Mouse (Mus musculus): ENCODE data around the gene Vps13d. TPM values are rescaled to one million over a fixed set of nuclear protein-coding genes. Genes with fewer than 3 reads are reported as not detected.
"Not testable (repeated sequence)": the region's sequence is repeated elsewhere in the genome, so short reads cannot be mapped to it uniquely, and the experiment has no call there.

Gene Vps13d
- polyA plus RNA-seq, 2 experiments from 2014 or later, result 19.0 to 20.6 TPM

- peak; percentile 72 for ATAC-seq
Observed at GRCm38 (mm10) chr4:145210564-145210963, 15.8 kb upstream of the Vps13d start.

GRCm38 (mm10) chr4:145209690-145210088 is 14.9 kb upstream of the Vps13d start:
- ATAC-seq, result no peak

- no peak for ATAC-seq
Observed at GRCm38 (mm10) chr4:145209076-145209689, 14.4 kb upstream of the Vps13d start.

DNA sequence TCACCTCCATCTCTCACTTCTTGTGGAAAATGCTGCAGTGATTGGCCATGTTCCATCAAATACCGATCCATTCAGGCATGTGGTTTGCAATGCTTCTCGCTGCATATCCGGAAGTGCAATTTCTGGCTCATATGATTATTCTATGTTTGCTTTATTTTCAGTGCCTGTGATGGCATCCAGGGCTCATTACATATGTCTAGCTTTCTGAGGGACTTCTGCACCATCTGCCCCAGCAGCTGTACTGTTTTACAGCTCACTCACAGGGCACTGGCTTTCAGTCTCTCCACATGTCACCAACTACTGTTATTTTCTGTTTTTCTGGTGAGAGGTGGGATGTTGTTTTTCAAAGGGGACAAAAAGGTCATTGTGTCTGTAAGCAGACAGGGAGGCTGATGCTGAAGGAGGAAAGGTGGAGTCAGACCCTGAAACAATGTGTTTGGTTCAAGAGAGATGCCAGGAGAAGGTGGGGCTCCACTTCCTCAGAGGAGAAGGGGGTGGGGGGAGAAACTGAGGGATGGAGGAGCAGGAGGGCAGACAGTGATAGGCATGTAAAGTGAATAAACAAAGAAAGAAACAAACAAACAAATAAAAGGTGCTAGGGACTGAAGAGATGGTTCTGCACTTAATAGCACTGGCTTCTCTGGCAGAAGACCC is 13.0 kb upstream of the Vps13d start:
- no peak for ATAC-seq

DNA sequence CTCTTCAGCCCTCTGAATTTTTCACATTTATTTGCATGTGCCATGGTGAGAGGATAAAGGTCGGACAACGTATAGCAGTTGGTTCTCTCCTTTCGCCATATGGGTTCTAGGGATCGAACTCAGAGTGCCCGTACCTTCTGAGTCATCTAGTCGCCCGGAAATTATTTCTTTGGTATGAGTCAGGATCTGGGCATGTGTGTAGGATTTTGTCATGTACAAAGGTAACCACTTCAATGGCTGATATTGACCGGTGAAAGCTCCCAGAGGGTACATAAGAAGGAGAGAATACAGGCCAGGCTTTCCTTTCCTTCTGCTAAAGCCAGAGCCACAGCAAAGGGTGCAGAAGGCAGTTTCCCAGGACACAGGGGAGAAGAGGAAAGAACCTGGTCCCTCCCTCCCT is 10.0 kb upstream of the Vps13d start:
- ATAC-seq, result no peak

DNA sequence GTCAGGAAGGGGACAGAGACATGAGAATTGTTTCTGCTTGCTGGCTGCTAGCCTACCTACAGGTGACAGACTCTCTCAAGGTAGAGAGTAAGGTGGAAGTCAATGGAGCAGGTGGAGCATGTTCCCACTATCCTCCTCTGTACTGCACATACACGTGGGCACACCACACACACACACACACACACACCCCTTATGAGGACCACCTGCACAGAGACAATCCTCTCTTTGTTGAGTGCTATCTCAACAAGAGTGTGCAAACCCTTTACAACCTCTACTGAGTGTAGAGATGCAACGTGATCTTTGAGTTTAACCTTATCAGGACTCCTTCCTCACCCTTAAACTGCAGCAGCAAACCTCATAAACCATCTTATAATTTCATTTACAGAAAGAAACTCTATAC is 8.5 kb upstream of the Vps13d start:
- ATAC-seq, result no peak

- peak; percentile 67 for ATAC-seq
Observed at GRCm38 (mm10) chr4:145201424-145201823, 6.6 kb upstream of the Vps13d start.

- ATAC-seq, result peak; percentile 59
Observed at GRCm38 (mm10) chr4:145199982-145200699, 5.3 kb upstream of the Vps13d start.

- ATAC-seq, result no peak
Observed at GRCm38 (mm10) chr4:145196586-145196985, 1.8 kb upstream of the Vps13d start.

- no peak for ATAC-seq
Observed at GRCm38 (mm10) chr4:145195172-145195571, 367 bp upstream of the Vps13d start.

DNA sequence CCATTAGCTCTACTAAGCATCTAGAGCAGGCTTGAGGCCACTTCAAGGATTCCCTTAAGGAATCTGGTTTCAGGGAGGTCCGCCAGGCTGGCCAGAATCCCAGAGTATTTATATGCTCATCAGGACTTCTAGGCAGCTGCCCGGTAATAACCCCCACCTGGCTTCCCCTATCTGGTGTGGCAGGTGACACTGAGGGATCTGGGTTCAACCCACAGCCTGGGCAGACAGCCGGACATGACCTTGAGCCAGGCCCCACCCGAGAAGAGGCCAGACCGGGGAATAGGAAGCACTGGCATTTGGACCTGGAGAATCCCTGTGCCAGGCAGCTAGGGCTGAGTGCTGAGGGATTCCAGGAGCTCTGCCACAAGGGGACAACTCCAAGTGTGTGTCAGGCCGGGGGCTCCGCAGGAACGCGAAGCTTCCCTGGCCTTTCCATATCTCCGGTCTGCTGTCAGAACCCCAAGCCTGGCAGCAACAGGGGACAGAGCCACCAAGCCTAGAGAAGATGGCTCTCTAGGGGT is 754 bp downstream of the Vps13d start:
- ATAC-seq, result peak; percentile 25

GRCm38 (mm10) chr4:145193406-145193805 is 1.4 kb downstream of the Vps13d start:
- ATAC-seq, result no peak

DNA sequence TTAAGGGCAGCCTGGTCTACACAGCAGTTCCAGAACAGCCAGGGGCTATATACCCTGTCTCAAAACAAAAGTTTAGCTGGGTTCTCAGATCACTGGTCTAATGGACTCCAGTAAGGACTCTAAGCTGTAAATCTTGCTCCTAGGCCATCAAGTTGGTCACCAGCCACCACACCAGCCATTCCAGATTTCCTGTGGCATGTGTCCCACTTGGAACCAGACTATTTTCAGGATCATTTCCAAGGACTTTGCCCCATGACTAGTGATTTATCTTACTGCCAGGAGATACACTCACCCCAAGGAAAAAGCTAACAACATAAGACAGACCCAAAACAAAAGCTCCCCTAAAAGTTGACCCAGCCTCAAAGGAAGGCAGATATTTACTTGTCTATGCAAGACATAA is 2.1 kb downstream of the Vps13d start:
- ATAC-seq, result no peak

- ATAC-seq, result no peak
Observed at GRCm38 (mm10) chr4:145188561-145188960, 6.2 kb downstream of the Vps13d start.

DNA sequence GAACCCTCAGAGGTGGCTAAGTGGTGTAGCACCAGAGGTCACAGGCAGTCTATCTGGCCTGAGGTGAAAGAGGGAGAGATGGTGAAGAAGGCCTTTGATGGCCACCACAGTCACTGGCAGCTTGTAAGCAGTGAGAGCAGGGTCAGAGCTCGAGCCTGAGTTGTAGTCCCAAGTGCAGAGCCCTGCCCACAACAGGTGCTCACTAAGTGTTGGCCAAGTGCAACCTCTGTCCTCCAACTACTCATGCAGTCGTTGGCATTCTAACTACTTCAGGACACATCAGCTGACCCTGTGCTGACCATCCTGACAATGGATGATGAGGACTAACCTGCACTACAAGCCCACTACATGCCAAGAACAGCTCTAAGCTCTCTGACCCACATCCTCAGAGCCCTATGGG is 7.2 kb downstream of the Vps13d start:
- no peak for ATAC-seq

GRCm38 (mm10) chr4:145178918-145179549 is 15.8 kb downstream of the Vps13d start:
- no peak for ATAC-seq

GRCm38 (mm10) chr4:145165542-145165941 is 29.3 kb downstream of the Vps13d start:
- not testable (repeated sequence) for ATAC-seq

- ATAC-seq, result no peak
Observed at GRCm38 (mm10) chr4:145164111-145164510, 30.7 kb downstream of the Vps13d start.

DNA sequence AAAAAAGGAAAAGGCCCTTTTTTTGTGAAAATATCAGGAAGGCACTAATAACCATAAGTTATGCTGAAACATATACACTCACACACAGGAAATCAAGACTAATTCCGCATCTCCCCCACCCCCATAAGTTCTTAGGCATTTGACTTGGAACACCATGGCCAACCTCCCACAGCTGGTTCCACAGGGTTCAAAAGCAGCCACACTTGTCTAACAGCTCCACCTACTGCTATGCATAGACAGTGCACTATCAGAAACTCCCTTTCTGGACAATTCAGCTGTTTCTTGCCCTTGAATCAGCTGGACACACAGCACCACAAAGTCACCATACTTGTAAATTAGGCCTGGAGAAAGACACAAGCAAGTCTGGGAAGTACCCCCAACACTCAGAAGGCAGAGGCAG is 33.6 kb downstream of the Vps13d start:
- no peak for ATAC-seq

DNA sequence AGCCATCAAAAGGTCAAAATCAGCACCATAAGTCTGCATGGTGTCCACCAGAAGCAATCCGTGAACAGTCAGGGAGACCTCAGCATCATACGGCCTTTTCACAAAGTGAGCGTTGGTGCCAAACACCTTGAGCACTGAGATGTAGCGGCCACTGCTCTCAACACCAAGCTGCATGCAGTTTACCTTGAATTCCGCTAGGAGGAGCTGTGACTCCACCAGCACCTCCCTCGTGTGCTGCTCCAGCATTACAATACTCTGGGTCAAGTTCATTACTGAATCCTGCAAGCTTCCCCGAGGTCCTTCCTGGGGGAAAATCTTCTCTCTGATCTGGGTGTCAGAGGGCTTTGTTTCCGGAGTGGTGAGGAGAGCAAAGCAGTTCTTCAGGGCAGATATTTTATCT is 38.8 kb downstream of the Vps13d start:
- ATAC-seq, result peak; percentile 90

DNA sequence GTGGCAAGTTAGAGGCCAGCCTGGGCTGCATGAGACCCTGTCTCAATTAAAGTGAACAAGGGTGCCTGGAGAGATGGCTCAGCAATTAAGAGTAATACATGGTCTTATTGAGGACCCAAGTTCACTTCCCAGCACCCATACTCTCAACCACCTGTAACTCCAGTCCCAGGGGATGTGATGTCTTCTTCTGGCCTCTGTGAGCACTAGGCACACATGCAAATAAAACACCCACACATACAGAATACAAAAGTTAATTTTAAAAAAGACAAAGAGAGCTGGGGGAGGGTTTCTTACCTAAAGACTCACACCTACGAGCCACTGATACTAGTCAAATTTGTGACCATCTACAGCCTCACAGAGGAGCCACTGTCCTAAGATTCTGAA is 43.7 kb downstream of the Vps13d start:
- no peak for ATAC-seq

DNA sequence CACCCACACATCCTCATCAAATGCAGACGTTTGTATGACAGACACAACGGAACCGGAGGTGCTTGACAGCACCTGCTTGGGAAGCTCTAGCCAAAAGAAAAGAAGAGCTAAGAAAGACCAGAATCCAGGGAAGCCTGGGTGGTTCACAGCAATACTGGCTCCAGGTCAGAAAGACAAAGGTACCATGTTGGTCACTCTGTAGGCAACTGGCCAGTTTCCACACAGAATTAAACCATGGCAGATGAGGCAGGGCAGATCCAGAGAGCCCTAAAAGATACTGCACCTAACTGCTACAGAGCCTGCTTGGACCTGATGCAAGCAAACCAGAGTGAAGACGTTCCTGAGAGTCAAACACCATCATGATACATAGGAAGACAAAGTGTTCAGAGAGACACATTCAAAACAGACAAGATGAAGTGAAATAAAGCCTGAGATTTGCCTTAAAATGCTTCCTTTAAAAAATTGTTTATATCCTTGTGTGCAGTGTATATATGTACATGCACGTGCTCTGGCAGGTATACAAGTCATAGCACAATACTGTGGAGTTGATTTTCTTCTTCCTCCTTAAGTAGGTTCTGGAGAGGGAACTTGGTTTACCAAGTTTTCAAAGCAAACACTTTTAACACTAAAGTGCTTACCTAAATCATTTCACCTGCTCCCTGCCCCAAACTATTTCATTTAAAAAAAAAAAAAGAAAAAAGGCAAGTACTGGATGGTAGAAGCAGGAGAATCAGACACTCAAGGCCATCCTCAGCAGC is 44.3 kb downstream of the Vps13d start:
- ATAC-seq, result no peak
